Mouse (Mus musculus) ES-E14 (cell line): ENCODE results near the gene Wdr18. TPM values are rescaled to one million over a fixed set of nuclear protein-coding genes. Genes with fewer than 3 reads are reported as not detected.

Experiments
- DNase-seq: peaks from one replicate; pipeline ENCODE4 v3.0.0-alpha.2; 2013; ENCODE audit warnings: low read depth, low spot score
- H3K27ac ChIP-seq: 2 replicates; pipeline ENCODE4 v1.5.1; 2012; ENCODE audit warnings: low read depth, mild to moderate bottlenecking, low read length, moderate library complexity, mixed read lengths; ENCODE audit not compliant: poor library complexity, insufficient read depth, severe bottlenecking
- H3K36me3 ChIP-seq: 2 replicates; pipeline ENCODE4 v1.6.1; 2012; ENCODE audit warnings: mild to moderate bottlenecking, low read length, moderate library complexity, mixed read lengths; ENCODE audit not compliant: control insufficient read depth, poor library complexity, insufficient read depth, severe bottlenecking
- H3K4me1 ChIP-seq, 2 experiments: fragments of 150-350 bp in 1 of 2; sonication (generic) in 1 of 2; 2 replicates each; pipeline ENCODE4 v1.6.1; 2012; ENCODE audit warnings: low read length in 2 of 2, mild to moderate bottlenecking in 1 of 2, mixed read lengths in 1 of 2; ENCODE audit not compliant: control insufficient read depth in 2 of 2, insufficient read depth in 2 of 2, poor library complexity in 1 of 2
- H3K4me3 ChIP-seq, 2 experiments: fragments of 150-350 bp in 1 of 2; sonication (generic) in 1 of 2; 2 replicates each; pipeline ENCODE4 v1.5.1; 2012; ENCODE audit warnings: low read length in 2 of 2, low read depth in 1 of 2, mild to moderate bottlenecking in 1 of 2, mixed read lengths in 1 of 2; ENCODE audit not compliant: insufficient read depth in 1 of 2, poor library complexity in 1 of 2, severe bottlenecking in 1 of 2
- H3K9ac ChIP-seq: 2 replicates; pipeline ENCODE4 v1.6.1; 2012; ENCODE audit warnings: low read depth, mild to moderate bottlenecking, low read length, mixed read lengths; ENCODE audit not compliant: poor library complexity, insufficient read depth, severe bottlenecking
- H3K9me3 ChIP-seq: fragments of 150-350 bp; sonication (generic); 2 replicates; pipeline ENCODE4 v1.6.1; 2012; ENCODE audit warnings: low read depth, mild to moderate bottlenecking, low read length; ENCODE audit not compliant: control insufficient read depth, insufficient read depth
- CHD2 ChIP-seq: IDR thresholded peaks from 2 replicates; pipeline ENCODE4 v1.6.1; 2014; ENCODE audit warnings: mild to moderate bottlenecking, low read depth, low read length, inconsistent platforms
- HCFC1 ChIP-seq: IDR thresholded peaks from 2 replicates; pipeline ENCODE4 v1.6.1; 2012; ENCODE audit warnings: low read length, inconsistent platforms, borderline replicate concordance; ENCODE audit not compliant: insufficient read depth
- MAFK ChIP-seq: IDR thresholded peaks from 2 replicates; pipeline ENCODE4 v1.6.1; 2014; ENCODE audit warnings: mild to moderate bottlenecking, low read depth, low read length, inconsistent platforms; ENCODE audit not compliant: insufficient read depth
- ZC3H11A ChIP-seq: IDR thresholded peaks from 2 replicates; pipeline ENCODE4 v1.6.1; 2012; ENCODE audit warnings: low read depth, mild to moderate bottlenecking, inconsistent platforms, low read length, borderline replicate concordance
- ZNF384 ChIP-seq: IDR thresholded peaks from 2 replicates; pipeline ENCODE4 v1.6.1; 2012; ENCODE audit warnings: low read depth, low read length, inconsistent platforms
- in situ Hi-C, 2 experiments: fragments of 600-800 bp; cut with MboI; formaldehyde crosslinking; loops; one replicate each; pipeline ENCODE4 v1.15.1; 2025; ENCODE audit warnings: low sequenced_read_pairs in 2 of 2, inconsistent platforms in 1 of 2; ENCODE audit not compliant: unreplicated experiment in 2 of 2
- total RNA-seq: library from RNA; depleted of rRNA; stranded (reverse); fragments of 300-350 nt; gene quantifications from 2 replicates; pipeline ENCODE4 v1.2.3, GENCODE M21; 2012; rRNA removed

Wdr18 gene
- total RNA-seq, result 155 and 195 TPM in 2 replicates

DNA sequence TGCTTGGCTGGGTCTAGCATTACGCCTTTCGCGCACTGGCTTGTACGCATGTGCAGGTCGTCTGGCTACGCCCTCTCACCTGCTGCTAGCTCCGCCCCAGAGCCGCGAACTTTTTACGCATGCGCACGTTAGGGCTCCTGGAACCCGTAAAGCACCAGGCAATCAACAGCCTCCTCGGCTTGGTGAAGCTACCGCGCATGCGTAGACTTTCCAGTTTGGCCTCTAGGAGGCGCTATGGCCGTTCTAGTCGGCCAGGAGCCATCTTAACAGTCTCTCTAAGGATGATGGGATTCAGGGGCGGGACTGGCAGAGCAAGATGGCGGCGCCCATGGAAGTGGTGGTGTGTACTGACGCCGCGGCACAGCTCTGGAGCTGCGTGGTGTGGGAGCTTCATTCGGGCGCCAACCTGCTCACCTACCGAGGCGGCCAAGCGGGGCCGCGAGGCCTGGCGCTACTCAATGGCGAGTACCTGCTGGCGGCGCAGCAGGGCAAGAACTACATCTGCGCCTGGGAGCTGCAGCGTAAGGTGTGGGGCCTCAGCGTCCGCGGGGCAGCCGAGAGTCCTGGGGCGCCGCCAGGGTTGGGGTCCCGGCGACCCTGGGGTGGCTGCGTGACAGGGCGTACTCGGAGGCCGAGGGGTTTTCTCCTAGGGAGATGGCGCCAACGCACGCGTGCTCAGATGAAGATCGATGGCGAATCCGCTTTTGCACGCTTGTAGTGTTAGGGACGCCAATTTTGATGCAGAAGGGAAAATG, at the start of gene Wdr18:
TSS of gene Wdr18 (plus strand) at position 306 of the 755 bp plus-strand sequence.
- Histone ChIP-seq H3K4me3 (peak within 1 kb of the TSS; percentile 86 to 94), H3K27ac (peak within 1 kb of the TSS; percentile 34; the same call in 1 of the 2 replicates), H3K4me1 (peaks cover 2 to 24% of the 10 kb centered on the region in 2 experiments; a peak in 2 of 4 replicates), H3K36me3 (peaks cover 31% of the 10 kb centered on the region), H3K9ac (peak within 1 kb of the TSS; percentile 93), H3K9me3 (no peaks in the 10 kb centered on the region)
- peak; percentile 85 for TF ChIP-seq HCFC1
- no peak for TF ChIP-seq ZNF384
- TF ChIP-seq ZC3H11A, result peak; percentile 27; the same call in 1 of the 2 replicates
- in situ Hi-C loops, result no loop called here
- peak; percentile 100 for DNase-seq

DNA sequence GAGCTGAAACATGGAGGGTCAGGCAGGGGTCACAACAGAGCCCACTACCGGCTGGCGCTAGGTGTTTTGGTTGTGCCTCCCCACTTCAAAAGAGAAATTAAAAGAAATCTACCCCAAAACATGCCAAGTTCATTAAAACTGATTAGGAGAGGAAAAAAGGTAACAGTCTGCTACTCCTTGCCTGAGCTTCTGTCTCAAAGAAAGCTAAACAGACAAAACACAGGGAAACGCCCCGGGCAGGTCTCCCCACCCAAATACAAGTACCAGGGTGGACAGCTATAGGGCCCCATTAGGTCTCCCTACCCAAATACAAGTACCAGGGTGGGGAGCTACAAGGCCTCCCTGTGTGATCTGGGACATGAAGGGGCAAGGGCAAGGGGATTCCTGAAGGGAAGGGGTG, 49.4 kb upstream of the Wdr18 start, which contains the start of gene Gm26602:
TSS of gene Gm26602 (plus strand) at position 301 of the 400 bp plus-strand sequence.
- TF ChIP-seq MAFK (no peak), ZC3H11A (no peak), ZNF384 (no peak), CHD2 (no peak), HCFC1 (no peak)
- H3K36me3 ChIP-seq, result no peaks in the 10 kb centered on the region; the same call in 1 of the 2 replicates
- no peak within 1 kb of the TSS for H3K4me3 ChIP-seq
- H3K9ac ChIP-seq, result no peak within 1 kb of the TSS
- in situ Hi-C loops, result no loop called here
- no peak within 1 kb of the TSS for H3K27ac ChIP-seq
- no peak for DNase-seq
- peaks cover 0 to 8% of the 10 kb centered on the region in 2 experiments; a peak in 1 of 4 replicates for H3K4me1 ChIP-seq
- H3K9me3 ChIP-seq, result no peaks in the 10 kb centered on the region

GRCm38 (mm10) chr10:79912412-79912811, 47.5 kb upstream of the Wdr18 start:
- H3K36me3 ChIP-seq, result no peaks in the 10 kb centered on the region; the same call in 1 of the 2 replicates
- peaks cover 0 to 10% of the 10 kb centered on the region in 2 experiments; a peak in 1 of 4 replicates for H3K4me1 ChIP-seq
- DNase-seq, result no peak
- TF ChIP-seq CHD2, result no peak
- no peak overlapping the region for H3K9ac ChIP-seq
- H3K27ac ChIP-seq, result no peak overlapping the region
- in situ Hi-C loops, result no loop called here
- no peak overlapping the region for H3K4me3 ChIP-seq
- no peaks in the 10 kb centered on the region for H3K9me3 ChIP-seq

DNA sequence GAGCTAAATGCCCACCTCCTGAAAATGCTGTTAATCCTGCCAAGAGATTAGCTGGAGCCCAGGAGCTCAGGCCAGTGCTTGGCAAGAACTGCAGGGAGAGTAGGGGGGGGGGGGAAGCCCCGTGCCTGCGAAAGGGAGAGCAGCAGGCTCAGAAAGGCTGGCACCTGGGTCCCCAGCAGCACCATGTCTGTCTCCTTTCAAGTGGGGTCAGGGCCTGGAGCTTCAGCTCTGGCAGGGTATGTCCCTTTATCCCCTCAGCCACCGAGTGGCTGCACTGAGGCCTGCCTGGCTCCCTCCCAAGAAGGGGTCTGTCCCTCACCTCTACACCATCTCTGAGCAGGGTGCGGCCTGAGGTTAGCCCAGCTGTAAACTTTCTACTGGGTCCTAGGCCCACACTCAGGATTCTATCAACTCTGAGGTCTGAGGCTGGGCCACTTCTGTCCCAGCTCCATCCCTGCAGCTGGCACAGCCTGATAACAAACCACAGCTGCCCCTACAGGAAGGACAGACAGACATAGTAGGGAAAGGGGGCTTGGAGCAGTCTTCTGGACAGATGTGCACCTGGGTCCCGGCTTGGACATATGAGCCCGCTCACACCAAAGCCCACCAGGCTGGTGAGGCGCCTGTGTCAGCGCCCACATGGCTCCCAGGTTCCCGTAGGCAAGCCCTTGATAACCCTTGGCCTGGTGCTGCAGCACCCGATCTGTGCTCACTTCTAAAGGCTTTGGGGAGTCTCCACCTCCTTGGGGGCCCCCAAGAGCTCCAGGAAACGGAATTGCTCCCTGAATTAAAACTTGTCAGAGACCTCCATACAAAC, 45.6 kb upstream of the Wdr18 start:
- in situ Hi-C loops, result no loop called here
- no peak overlapping the region for H3K4me3 ChIP-seq
- peaks cover 0 to 12% of the 10 kb centered on the region in 2 experiments; a peak in 2 of 4 replicates for H3K4me1 ChIP-seq
- no peak overlapping the region for H3K27ac ChIP-seq
- H3K36me3 ChIP-seq, result no peaks in the 10 kb centered on the region; the same call in 1 of the 2 replicates
- TF ChIP-seq ZC3H11A (no peak), HCFC1 (no peak), ZNF384 (no peak), CHD2 (no peak), MAFK (no peak)
- no peaks in the 10 kb centered on the region for H3K9me3 ChIP-seq
- H3K9ac ChIP-seq, result no peak overlapping the region
- DNase-seq, result no peak
